Mouse (Mus musculus): ENCODE results near the gene Ank3.

DNA sequence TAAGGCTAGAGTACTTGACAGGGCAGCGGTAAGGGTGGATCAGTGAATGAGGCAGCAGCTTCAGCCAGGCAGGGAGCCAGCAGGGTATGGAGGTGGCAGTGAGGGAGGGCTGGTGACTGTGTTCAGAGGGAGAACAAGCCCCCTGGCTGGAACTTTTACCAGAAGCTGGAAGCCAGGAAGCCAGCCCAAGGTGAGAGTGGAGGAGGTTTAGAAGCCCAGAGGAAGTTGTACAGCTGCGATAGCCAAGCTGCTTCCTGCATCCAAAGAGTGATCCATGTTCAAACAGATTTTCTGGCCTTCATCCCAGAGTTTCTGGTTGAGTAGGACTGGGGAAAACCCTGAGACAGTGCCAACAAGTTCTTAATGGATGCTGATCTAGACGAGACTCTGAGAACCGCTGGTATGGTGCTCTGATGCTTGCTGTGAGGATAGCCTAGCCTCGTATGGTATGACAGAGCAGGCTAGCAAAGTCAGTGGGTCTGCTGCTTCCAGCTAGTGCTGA, 213.3 kb downstream of the Ank3 start:
- TF ChIP-seq CTCF (IDR thresholded peaks at IDR 0.05; ENCODE audit: insufficient read depth, low read length) (no peak), POLR2A (IDR thresholded peaks at IDR 0.05; ENCODE audit: borderline replicate concordance, extremely low read depth, low read depth, low read length) (no peak)

Measured in lung, adult 2 months (tissue).